Mouse (Mus musculus): ENCODE results near the gene Clcn2. TPM values are rescaled to one million over a fixed set of nuclear protein-coding genes. Genes with fewer than 3 reads are reported as not detected.
A peak's percentile ranks its signal among the peaks of the same experiment; 100 is the strongest.

Clcn2 gene
- polyA plus RNA-seq (2016; fragmentation: Nextera tagmentation; extraction: Ambion mirVana), result 28.8 and 31.6 TPM in 2 replicates

DNA sequence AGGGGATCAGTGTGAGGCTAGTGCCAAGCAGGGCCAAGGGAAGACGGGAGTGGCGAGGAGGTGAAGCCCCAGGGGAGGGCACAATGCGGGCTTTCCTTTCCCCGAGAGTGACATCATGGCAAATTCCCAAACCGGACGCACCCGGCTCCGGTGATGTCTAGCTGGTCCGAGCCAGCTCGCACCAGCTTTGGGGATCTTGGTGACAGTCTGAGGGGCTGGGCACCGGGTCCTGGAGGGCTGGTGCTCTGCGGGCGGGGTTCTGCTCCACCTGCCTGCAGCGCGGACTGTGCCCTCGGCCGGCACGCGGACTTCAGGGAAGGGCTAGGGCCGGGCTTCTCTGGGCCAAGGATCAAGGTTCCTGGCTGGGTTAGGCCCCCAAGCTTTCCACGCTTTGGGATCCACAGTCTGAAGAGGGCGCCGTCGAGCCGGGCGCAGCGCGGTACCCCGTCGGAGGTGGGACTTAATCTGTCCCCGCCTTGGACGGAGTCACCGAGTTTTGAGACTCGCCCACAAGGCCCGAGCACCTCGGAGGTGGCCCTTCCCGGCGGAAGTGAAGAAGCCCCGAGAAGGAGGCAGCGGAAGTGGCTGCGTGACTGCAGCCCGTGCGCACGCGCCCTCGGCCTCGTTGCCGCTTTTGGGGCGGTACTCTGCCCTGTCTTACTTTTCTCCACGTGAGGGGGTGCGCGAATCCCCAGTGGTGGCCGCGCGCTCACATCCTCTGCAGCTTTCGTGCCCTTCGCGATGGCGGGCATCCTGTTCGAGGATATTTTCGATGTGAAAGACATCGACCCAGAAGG lies at the start of gene Clcn2, which contains the start of gene Polr2h:
Clcn2 (minus strand) TSS at position 566 of the 797 bp plus-strand sequence.
Polr2h (plus strand) TSS at position 485 of the 797 bp plus-strand sequence.
- H3K36me3 ChIP-seq, result peaks cover 25% of the 10 kb centered on the region
- H3K27me3 ChIP-seq, result no peaks in the 10 kb centered on the region
- H3K4me1 ChIP-seq, result peaks cover 26% of the 10 kb centered on the region
- H3K9ac ChIP-seq, result peak within 1 kb of the TSS; percentile 60
- WGBS, result under 1% methylated on average over 62 of the region's 62 CpGs
- H3K27ac ChIP-seq, result peak within 1 kb of the TSS; percentile 95
- H3K4me2 ChIP-seq (replicated peaks), result peak within 1 kb of the TSS; percentile 79
- no peaks in the 10 kb centered on the region for H3K9me3 ChIP-seq
- H3K4me3 ChIP-seq, result peak within 1 kb of the TSS; percentile 58
- ATAC-seq (ENCODE audit: insufficient number of reproducible peaks, insufficient read depth, low FRiP score, low TSS enrichment), result peak; percentile 76

DNA sequence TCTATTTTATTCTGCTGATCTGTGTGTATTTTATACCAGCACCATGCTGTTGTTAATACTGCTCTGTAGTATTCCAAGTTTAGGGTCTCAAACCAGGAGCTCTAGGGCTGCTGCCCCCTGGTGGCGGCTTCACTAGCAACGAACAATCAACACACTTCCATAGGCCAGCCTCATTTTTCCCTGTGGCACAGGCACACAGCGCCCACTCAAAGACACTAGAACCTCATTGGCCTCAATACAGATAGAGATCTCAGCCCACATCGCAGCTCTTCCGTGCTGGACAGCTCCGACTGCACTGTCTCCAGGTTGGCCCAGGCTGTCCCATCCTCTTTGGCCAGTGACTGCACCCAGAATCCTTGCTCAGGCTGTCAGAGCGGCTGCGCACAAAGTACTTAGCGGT lies 47.7 kb upstream of the Clcn2 start:
- no peak overlapping the region for H3K27ac ChIP-seq
- H3K4me2 ChIP-seq (replicated peaks), result no peak overlapping the region
- no peaks in the 10 kb centered on the region for H3K27me3 ChIP-seq
- no peaks in the 10 kb centered on the region for H3K36me3 ChIP-seq
- no peak for ATAC-seq (ENCODE audit: insufficient number of reproducible peaks, insufficient read depth, low FRiP score, low TSS enrichment)
- no peaks in the 10 kb centered on the region for H3K4me1 ChIP-seq
- H3K9ac ChIP-seq, result no peak overlapping the region
- WGBS, result 44% methylated on average over 9 of the region's 9 CpGs
- no peaks in the 10 kb centered on the region for H3K9me3 ChIP-seq
- no peak overlapping the region for H3K4me3 ChIP-seq

DNA sequence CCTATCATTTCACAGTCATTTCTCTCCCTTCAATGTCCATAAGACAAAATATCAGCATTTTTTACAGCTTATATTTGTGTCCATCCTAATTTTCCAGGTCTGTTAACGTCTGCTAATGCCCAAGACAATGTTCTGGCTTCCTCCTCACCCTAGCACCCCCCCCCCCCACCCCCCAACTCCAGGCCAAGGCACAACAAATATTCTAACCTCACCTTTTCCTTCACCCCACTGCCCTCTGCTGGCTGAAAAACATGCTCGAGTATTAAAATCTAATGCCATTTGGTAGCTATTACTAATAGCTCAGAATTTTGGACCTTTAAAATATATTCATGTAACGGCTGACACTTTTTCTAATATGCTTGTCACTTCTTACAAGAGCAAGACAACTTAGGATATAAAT lies 44.1 kb upstream of the Clcn2 start:
- no peak overlapping the region for H3K27ac ChIP-seq
- no peaks in the 10 kb centered on the region for H3K9me3 ChIP-seq
- H3K4me1 ChIP-seq, result no peaks in the 10 kb centered on the region
- no peaks in the 10 kb centered on the region for H3K36me3 ChIP-seq
- 10% methylated on average over 3 of the region's 3 CpGs for WGBS
- H3K4me2 ChIP-seq (replicated peaks), result no peak overlapping the region
- no peak overlapping the region for H3K9ac ChIP-seq
- ATAC-seq (ENCODE audit: insufficient number of reproducible peaks, insufficient read depth, low FRiP score, low TSS enrichment), result no peak
- H3K4me3 ChIP-seq, result no peak overlapping the region
- no peaks in the 10 kb centered on the region for H3K27me3 ChIP-seq

- no peaks in the 10 kb centered on the region for H3K27me3 ChIP-seq
Observed at GRCm38 (mm10) chr16:20757385-20757784, 39.8 kb upstream of the Clcn2 start.

DNA sequence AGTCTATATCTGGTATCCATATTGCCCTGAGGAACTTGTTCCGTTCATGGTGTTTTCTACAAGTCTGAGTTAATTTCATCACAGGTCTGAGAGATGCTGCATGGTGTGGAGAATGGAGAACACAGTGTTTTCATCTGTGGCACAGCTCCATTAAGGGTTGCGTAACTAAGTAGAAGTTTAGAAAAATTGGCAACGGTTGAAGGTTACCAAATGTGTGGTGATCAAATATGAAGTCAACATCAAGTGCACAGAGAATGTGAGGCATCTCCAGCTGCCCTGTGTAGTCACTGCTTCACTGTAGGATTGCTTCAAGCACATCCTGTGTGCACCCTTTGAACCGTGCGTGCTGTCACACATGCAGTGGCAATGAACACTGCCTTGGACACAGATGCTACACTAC lies 38.5 kb upstream of the Clcn2 start:
- Histone ChIP-seq H3K27me3 (no peaks in the 10 kb centered on the region), H3K9ac (no peak overlapping the region), H3K36me3 (no peaks in the 10 kb centered on the region), H3K4me3 (no peak overlapping the region), H3K27ac (no peak overlapping the region), H3K4me2 (replicated peaks) (no peak overlapping the region), H3K9me3 (no peaks in the 10 kb centered on the region), H3K4me1 (no peaks in the 10 kb centered on the region)
- 93% methylated on average over 5 of the region's 5 CpGs for WGBS
- ATAC-seq (ENCODE audit: insufficient number of reproducible peaks, insufficient read depth, low FRiP score, low TSS enrichment), result no peak

More at GRCm38 (mm10) chr16:20757385-20757784, 39.8 kb upstream of the Clcn2 start:
- WGBS, result 83% methylated on average over 1 of the region's 1 CpGs
- no peaks in the 10 kb centered on the region for H3K9me3 ChIP-seq
- H3K36me3 ChIP-seq, result no peaks in the 10 kb centered on the region
- H3K4me1 ChIP-seq, result no peaks in the 10 kb centered on the region
- no peak overlapping the region for H3K9ac ChIP-seq
- no peak overlapping the region for H3K27ac ChIP-seq
- no peak overlapping the region for H3K4me3 ChIP-seq
- ATAC-seq (ENCODE audit: insufficient number of reproducible peaks, insufficient read depth, low FRiP score, low TSS enrichment), result no peak
- H3K4me2 ChIP-seq (replicated peaks), result no peak overlapping the region

GRCm38 (mm10) chr16:20750518-20750917 lies 33.0 kb upstream of the Clcn2 start:
- no peaks in the 10 kb centered on the region for H3K36me3 ChIP-seq
- H3K27ac ChIP-seq, result no peak overlapping the region
- H3K4me2 ChIP-seq (replicated peaks), result no peak overlapping the region
- H3K9me3 ChIP-seq, result no peaks in the 10 kb centered on the region
- no peaks in the 10 kb centered on the region for H3K4me1 ChIP-seq
- H3K27me3 ChIP-seq, result no peaks in the 10 kb centered on the region
- H3K9ac ChIP-seq, result no peak overlapping the region
- no peak overlapping the region for H3K4me3 ChIP-seq
- ATAC-seq (ENCODE audit: insufficient number of reproducible peaks, insufficient read depth, low FRiP score, low TSS enrichment), result no peak
- 35% methylated on average over 8 of the region's 8 CpGs for WGBS

- H3K9me3 ChIP-seq, result no peaks in the 10 kb centered on the region
- no peak overlapping the region for H3K4me2 ChIP-seq (replicated peaks)
- no peak overlapping the region for H3K27ac ChIP-seq
- no peaks in the 10 kb centered on the region for H3K27me3 ChIP-seq
- H3K4me3 ChIP-seq, result no peak overlapping the region
- 85% methylated on average over 6 of the region's 6 CpGs for WGBS
- no peak for ATAC-seq (ENCODE audit: insufficient number of reproducible peaks, insufficient read depth, low FRiP score, low TSS enrichment)
- H3K4me1 ChIP-seq, result no peaks in the 10 kb centered on the region
- 0 out of 2 replicates have a peak, but pooled peaks cover 4% of the 10 kb centered on the region for H3K36me3 ChIP-seq
- no peak overlapping the region for H3K9ac ChIP-seq
Observed at GRCm38 (mm10) chr16:20746641-20747040, 29.1 kb upstream of the Clcn2 start.

DNA sequence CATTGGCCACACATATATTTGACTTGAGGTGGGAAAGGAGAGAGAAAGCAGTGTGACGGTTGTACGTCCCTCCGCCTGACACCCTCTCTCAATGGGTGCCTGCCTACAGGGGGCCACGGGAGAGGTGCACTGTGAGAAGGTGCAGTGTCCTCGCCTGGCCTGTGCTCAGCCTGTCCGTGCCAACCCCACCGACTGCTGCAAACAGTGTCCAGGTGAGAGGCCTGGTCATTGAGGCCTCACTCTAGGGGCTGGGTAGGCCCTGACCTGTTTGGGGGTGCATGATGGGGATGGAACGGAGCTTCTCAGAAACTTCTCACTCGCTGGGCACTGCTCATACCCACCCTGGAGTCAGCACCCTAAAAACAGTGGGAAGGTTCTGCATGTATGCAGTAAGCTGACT lies 22.3 kb upstream of the Clcn2 start:
- no peaks in the 10 kb centered on the region for H3K9me3 ChIP-seq
- WGBS, result 93% methylated on average over 9 of the region's 9 CpGs
- 0 out of 2 replicates have a peak, but pooled peaks have one; percentile 25 for ATAC-seq (ENCODE audit: insufficient number of reproducible peaks, insufficient read depth, low FRiP score, low TSS enrichment)

DNA sequence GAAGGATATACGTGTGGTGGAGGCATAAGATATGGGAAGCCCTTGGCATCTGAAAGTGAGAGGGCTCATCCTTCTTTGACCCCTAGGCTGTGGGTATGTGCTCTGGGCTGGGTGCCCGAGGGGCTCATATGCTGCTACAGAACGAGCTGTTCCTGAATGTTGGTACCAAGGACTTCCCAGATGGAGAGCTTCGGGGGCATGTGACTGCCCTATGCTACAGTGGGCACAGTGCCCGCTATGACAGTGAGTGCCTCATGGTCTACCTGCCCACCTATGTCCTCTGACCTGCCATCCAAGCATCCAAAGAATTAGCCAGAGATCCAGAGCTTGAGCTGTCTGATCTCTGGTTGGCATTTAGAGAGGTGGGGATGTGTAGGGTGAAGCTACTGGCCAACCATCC lies 19.3 kb upstream of the Clcn2 start:
- no peak for ATAC-seq (ENCODE audit: insufficient number of reproducible peaks, insufficient read depth, low FRiP score, low TSS enrichment)
- Histone ChIP-seq H3K27me3 (peaks cover 25% of the 10 kb centered on the region), H3K4me3 (no peak overlapping the region), H3K27ac (no peak overlapping the region), H3K4me1 (peaks cover 8% of the 10 kb centered on the region; the same call in 1 of the 2 replicates), H3K36me3 (0 out of 2 replicates have a peak, but pooled peaks cover 3% of the 10 kb centered on the region), H3K9ac (no peak overlapping the region), H3K4me2 (replicated peaks) (no peak overlapping the region), H3K9me3 (no peaks in the 10 kb centered on the region)
- 82% methylated on average over 5 of the region's 5 CpGs for WGBS

More for the DNA sequence above, 22.3 kb upstream of the Clcn2 start:
- Histone ChIP-seq H3K27ac (no peak overlapping the region), H3K27me3 (peaks cover 14% of the 10 kb centered on the region), H3K4me3 (no peak overlapping the region), H3K4me1 (no peaks in the 10 kb centered on the region), H3K9ac (no peak overlapping the region), H3K36me3 (0 out of 2 replicates have a peak, but pooled peaks cover 4% of the 10 kb centered on the region), H3K4me2 (replicated peaks) (no peak overlapping the region)

DNA sequence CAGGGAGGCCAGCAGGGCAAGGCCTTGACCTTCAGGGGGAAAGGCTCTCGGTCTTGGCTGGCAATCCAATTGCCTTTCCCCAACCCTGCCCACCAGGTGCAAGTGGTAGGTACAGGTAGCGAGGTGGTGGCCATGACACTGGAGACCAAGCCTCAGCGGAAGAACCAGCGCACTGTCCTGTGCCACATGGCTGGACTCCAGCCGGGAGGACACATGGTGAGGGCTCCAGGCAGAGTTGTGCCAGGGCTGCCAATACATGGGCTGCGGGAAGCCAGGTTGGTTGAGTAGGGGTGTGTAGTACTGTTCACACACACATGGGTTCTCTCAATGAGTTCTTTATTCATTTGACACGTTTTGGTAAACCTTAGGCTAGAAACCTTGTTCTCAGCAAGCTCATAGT lies 18.6 kb upstream of the Clcn2 start:
- WGBS, result 84% methylated on average over 7 of the region's 7 CpGs
- H3K4me3 ChIP-seq, result no peak overlapping the region
- H3K4me2 ChIP-seq (replicated peaks), result no peak overlapping the region
- H3K27ac ChIP-seq, result no peak overlapping the region
- no peak for ATAC-seq (ENCODE audit: insufficient number of reproducible peaks, insufficient read depth, low FRiP score, low TSS enrichment)
- H3K9ac ChIP-seq, result no peak overlapping the region
- no peaks in the 10 kb centered on the region for H3K36me3 ChIP-seq
- peaks cover 8% of the 10 kb centered on the region; the same call in 1 of the 2 replicates for H3K4me1 ChIP-seq
- H3K9me3 ChIP-seq, result no peaks in the 10 kb centered on the region
- H3K27me3 ChIP-seq, result peaks cover 25% of the 10 kb centered on the region

DNA sequence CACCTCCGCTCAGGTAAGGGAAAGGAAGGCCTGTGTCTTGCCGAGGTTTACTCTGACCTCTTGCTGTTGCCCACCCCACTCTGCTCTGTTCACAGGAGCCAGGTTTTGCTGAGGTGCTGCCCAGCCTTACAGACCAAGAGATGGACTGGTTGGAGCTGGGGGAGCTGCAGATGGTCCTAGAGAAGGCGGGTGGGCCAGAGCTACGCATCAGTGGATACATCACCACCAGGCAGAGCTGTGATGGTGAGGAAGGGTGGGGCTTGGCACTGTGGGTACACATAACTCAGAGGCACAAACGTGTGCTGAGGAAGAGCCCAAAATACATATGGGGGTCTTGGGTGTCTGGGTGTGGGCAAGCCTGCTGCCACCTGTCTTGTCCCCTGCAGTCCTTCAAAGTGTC lies 18.1 kb upstream of the Clcn2 start:
- Histone ChIP-seq H3K27ac (no peak overlapping the region), H3K27me3 (peaks cover 25% of the 10 kb centered on the region)
- no peak for ATAC-seq (ENCODE audit: insufficient number of reproducible peaks, insufficient read depth, low FRiP score, low TSS enrichment)

More for the DNA sequence above, 18.1 kb upstream of the Clcn2 start:
- Histone ChIP-seq H3K4me3 (no peak overlapping the region), H3K4me2 (replicated peaks) (no peak overlapping the region), H3K36me3 (no peaks in the 10 kb centered on the region), H3K9me3 (no peaks in the 10 kb centered on the region), H3K4me1 (peaks cover 8% of the 10 kb centered on the region; the same call in 1 of the 2 replicates), H3K9ac (no peak overlapping the region)
- WGBS, result 78% methylated on average over 5 of the region's 5 CpGs

Data from embryonic facial prominence, embryonic 12.5 days (tissue).